Mouse (Mus musculus): ENCODE measurements around the gene Bcam. TPM values are rescaled to one million over a fixed set of nuclear protein-coding genes. Genes with fewer than 3 reads are reported as not detected.

The Bcam gene
- total and polyA plus RNA-seq, 3 experiments, result 3.0 to 10.9 (median 4.8) TPM

- TF ChIP-seq ETS1 (conservative IDR thresholded peaks at IDR 0.05; ENCODE audit: low read depth, low read length), result no peak
Observed at GRCm38 (mm10) chr7:19744590-19745385, 26.0 kb downstream of the Bcam start (continued).

- no peak overlapping the region for H3K27ac ChIP-seq (ENCODE audit: insufficient read depth, low read depth)
- no peak for TF ChIP-seq NELFE (IDR thresholded peaks at IDR 0.05; ENCODE audit: low read depth, low read length)
- TF ChIP-seq USF1 (IDR thresholded peaks at IDR 0.05; ENCODE audit: low read depth, low read length), result no peak
- TF ChIP-seq HCFC1 (IDR thresholded peaks at IDR 0.05; ENCODE audit: low read depth, low read length), result no peak
- TF ChIP-seq PAX5 (IDR thresholded peaks at IDR 0.05; ENCODE audit: low read length), result no peak
- no peak for TF ChIP-seq JUN (IDR thresholded peaks at IDR 0.05; ENCODE audit: insufficient read depth, low read depth, low read length)
- no peak for TF ChIP-seq MXI1 (IDR thresholded peaks at IDR 0.05; ENCODE audit: low read depth, low read length)
- TF ChIP-seq SMC3 (IDR thresholded peaks at IDR 0.05; ENCODE audit: low read depth, low read length), result no peak
- no peak for TF ChIP-seq SIN3A (IDR thresholded peaks at IDR 0.05; ENCODE audit: low read length)
- no peak for TF ChIP-seq TCF12 (IDR thresholded peaks at IDR 0.05; ENCODE audit: low read depth, low read length)
- no peak for TF ChIP-seq MAX (IDR thresholded peaks at IDR 0.05; ENCODE audit: low read length)
- no peak for TF ChIP-seq ELF1 (IDR thresholded peaks at IDR 0.05; ENCODE audit: low read depth, low read length)
- TF ChIP-seq NRF1 (IDR thresholded peaks at IDR 0.05; ENCODE audit: low read depth, low read length), result no peak
- TF ChIP-seq E2F4 (IDR thresholded peaks at IDR 0.05; ENCODE audit: insufficient replicate concordance, low read depth, low read length), result no peak
- no peak for TF ChIP-seq TBP (conservative IDR thresholded peaks at IDR 0.05; ENCODE audit: low read depth, low read length)
- TF ChIP-seq ZKSCAN1 (IDR thresholded peaks at IDR 0.05; ENCODE audit: borderline replicate concordance, low read depth, low read length), result no peak
- TF ChIP-seq UBTF (IDR thresholded peaks at IDR 0.05; ENCODE audit: low read depth, low read length), result no peak
- no peak for TF ChIP-seq KAT2A (IDR thresholded peaks at IDR 0.05; ENCODE audit: insufficient replicate concordance, low read length)
- peaks cover 0 to 10% of the 10 kb centered on the region in 2 experiments for H3K36me3 ChIP-seq (replicated peaks in 1 of 2; ENCODE audit: control insufficient read depth in 1 of 2, insufficient read depth in 1 of 2, low read length in 1 of 2)
- H3K79me2 ChIP-seq (replicated peaks; ENCODE audit: control insufficient read depth, extremely low read depth, insufficient read depth, poor library complexity, severe bottlenecking), result no peaks in the 10 kb centered on the region
- in situ Hi-C loops (cut with MboI; ENCODE audit: low pct_ligation_motif_present, low pct_unique_long_range_greater_than_20kb, low sequenced_read_pairs), result no loop called here
- no peak overlapping the region for H3K4me3 ChIP-seq (replicated peaks in 1 of 3; ENCODE audit: low read depth in 2 of 3, low read length in 2 of 3, poor library complexity in 1 of 3)
- peaks cover 7 to 49% of the 10 kb centered on the region in 2 experiments for H3K4me1 ChIP-seq (ENCODE audit: control insufficient read depth in 1 of 2, insufficient read depth in 2 of 2)
- H3K9ac ChIP-seq (ENCODE audit: insufficient read depth, low read depth), result no peak overlapping the region
- H3K9me3 ChIP-seq (replicated peaks; ENCODE audit: low read length), result peaks cover 3% of the 10 kb centered on the region
- H3K27me3 ChIP-seq (replicated peaks), result peaks cover 1% of the 10 kb centered on the region
- DNase-seq (ENCODE audit: extremely low read depth), result no peak
- dilution Hi-C loops (cut with MboI; ENCODE audit: extremely low pct_ligation_motif_present, extremely low pct_unique_long_range_greater_than_20kb, low sequenced_read_pairs), result no loop called here
- H3K4me2 ChIP-seq (ENCODE audit: insufficient read depth, low read depth, poor library complexity, severe bottlenecking), result no peak overlapping the region
Observed at GRCm38 (mm10) chr7:19743791-19744190, 27.0 kb downstream of the Bcam start.

All from CH12.LX (cell line).